Mouse (Mus musculus) MEL (cell line): ENCODE measurements at regions not wholly inside any gene's neighbourhood (a gene's known extent, or its start where the extent isn't known, plus 50 kb on each side); places are given as distances from the start of the nearest gene placed in this dataset.

ENCODE experiments used
- CTCF ChIP-seq, 3 experiments: IDR thresholded peaks in 2 of 3; conservative IDR thresholded peaks in 1 of 3; 2 replicates each; pipeline ENCODE4 v1.5.1; 2011 to 2012; ENCODE audit warnings: low read length in 3 of 3, low read depth in 2 of 3, mild to moderate bottlenecking in 2 of 3, improper control_type of control experiment in 1 of 3, inconsistent platforms in 1 of 3, mixed read lengths in 1 of 3, moderate library complexity in 1 of 3; ENCODE audit not compliant: control insufficient read depth in 1 of 3, insufficient read depth in 1 of 3, poor library complexity in 1 of 3, severe bottlenecking in 1 of 3
- ELF1 ChIP-seq: IDR thresholded peaks from 2 replicates; pipeline ENCODE4 v1.6.1; 2014; ENCODE audit warnings: low read depth, mild to moderate bottlenecking, inconsistent platforms, low read length, improper control_type of control experiment, moderate library complexity
- EP300 ChIP-seq, 2 experiments: IDR thresholded peaks; 2 replicates each; pipeline ENCODE4 v1.6.1; 2011; ENCODE audit warnings: improper control_type of control experiment in 2 of 2, low read length in 2 of 2, low read depth in 1 of 2, mild to moderate bottlenecking in 1 of 2
- ETS1 ChIP-seq: IDR thresholded peaks from 2 replicates; pipeline ENCODE4 v1.6.1; 2012; ENCODE audit warnings: low read depth, mild to moderate bottlenecking, inconsistent platforms, low read length, improper control_type of control experiment, moderate library complexity
- GATA1 ChIP-seq: IDR thresholded peaks from 2 replicates; pipeline ENCODE4 v1.6.1; 2011; ENCODE audit warnings: low read depth, low read length, improper control_type of control experiment
- MAZ ChIP-seq: IDR thresholded peaks from 2 replicates; pipeline ENCODE4 v1.6.1; 2012; ENCODE audit warnings: low read depth, mild to moderate bottlenecking, inconsistent platforms, low read length, improper control_type of control experiment
- MYB ChIP-seq: IDR thresholded peaks from 2 replicates; pipeline ENCODE4 v1.6.1; 2011; ENCODE audit warnings: mild to moderate bottlenecking, low read depth, low read length, improper control_type of control experiment
- POLR2A ChIP-seq, 2 experiments: IDR thresholded peaks; 2 replicates each; pipeline ENCODE4 v1.6.1; 2011 to 2012; ENCODE audit warnings: low read length in 2 of 2, mild to moderate bottlenecking in 2 of 2, control low read depth in 1 of 2, improper control_type of control experiment in 1 of 2, low read depth in 1 of 2, moderate library complexity in 1 of 2; ENCODE audit not compliant: control insufficient read depth in 1 of 2, insufficient read depth in 1 of 2, poor library complexity in 1 of 2
- RCOR1 ChIP-seq: IDR thresholded peaks from 2 replicates; pipeline ENCODE4 v1.6.1; 2012; ENCODE audit warnings: low read depth, mild to moderate bottlenecking, inconsistent platforms, low read length, improper control_type of control experiment
- SMC3 ChIP-seq: IDR thresholded peaks from 2 replicates; pipeline ENCODE4 v1.6.1; 2011; ENCODE audit warnings: low read depth, low read length, improper control_type of control experiment

GRCm38 (mm10) chr16:29956904-29957303 lies 107.3 kb upstream of the Hes1 start:
- no peak for TF ChIP-seq CTCF (IDR thresholded peaks at IDR 0.05 in 2 of 3, conservative IDR thresholded peaks at IDR 0.05 in 1 of 3; ENCODE audit: control insufficient read depth in 1 of 3, insufficient read depth in 1 of 3, low read depth in 2 of 3, low read length in 3 of 3, poor library complexity in 1 of 3, severe bottlenecking in 1 of 3)
- TF ChIP-seq MYB = no peak
- TF ChIP-seq POLR2A (IDR thresholded peaks at IDR 0.05; ENCODE audit: control insufficient read depth in 1 of 2, insufficient read depth in 1 of 2, low read depth in 1 of 2, low read length in 2 of 2, poor library complexity in 1 of 2) = no peak
- no peak for TF ChIP-seq ETS1
- no peak for TF ChIP-seq SMC3
- no peak for TF ChIP-seq GATA1
- no peak for TF ChIP-seq RCOR1
- no peak for TF ChIP-seq MAZ
- TF ChIP-seq EP300 (IDR thresholded peaks at IDR 0.05; ENCODE audit: low read depth in 1 of 2, low read length in 2 of 2) = no peak
- no peak for TF ChIP-seq ELF1
